ENCODE assay signal across 23 mouse cellular contexts in genomic region chr11:6117956-6118355, GRCm38 (mm10). TPM values are rescaled to one million over a fixed set of nuclear protein-coding genes. Genes with fewer than 3 reads are reported as not detected.
A peak's percentile ranks its signal among the peaks of the same experiment; 100 is the strongest.
DNase-seq lines count a peak whose midpoint lies in the region; ATAC-seq and TF ChIP-seq lines count a peak whose summit lies in the region.
"Had no signal": no experiment of that assay in that cellular context is flagged by ENCODE, and none has a peak within 500 bp of the region (broad histone marks: within the 10 kb centered on the region; RNA-seq: fewer than 3 reads in every experiment).

No protein-coding gene starts in this region.

- H3K4me2 ChIP-seq in midbrain, embryonic 11.5 days, result no peak overlapping the region
- H3K4me2 ChIP-seq in midbrain, postnatal 0 days (ENCODE audit: low read depth, low read length, poor library complexity, severe bottlenecking), result no peak overlapping the region
- H3K4me2 ChIP-seq: embryonic facial prominence, embryonic 15.5 days; heart, embryonic 13.5 days; hindbrain, embryonic 12.5 days had no signal

- no peak overlapping the region for H3K27ac ChIP-seq in midbrain, embryonic 11.5 days (ENCODE audit: low read depth, low read length)
- H3K27ac ChIP-seq in midbrain, postnatal 0 days (ENCODE audit: low read depth, low read length), result no peak overlapping the region
- H3K27ac ChIP-seq: embryonic facial prominence, embryonic 15.5 days; forebrain, embryonic 10.5 days; heart, embryonic 13.5 days; hindbrain, embryonic 12.5 days had no signal

- no peaks in the 10 kb centered on the region for H3K9me3 ChIP-seq in midbrain, embryonic 11.5 days (ENCODE audit: control insufficient read depth, low read length)
- H3K9me3 ChIP-seq in midbrain, postnatal 0 days (ENCODE audit: low read length), result no peaks in the 10 kb centered on the region
- H3K9me3 ChIP-seq: embryonic facial prominence, embryonic 15.5 days; forebrain, embryonic 10.5 days; heart, embryonic 13.5 days; hindbrain, embryonic 12.5 days had no signal

- no peaks in the 10 kb centered on the region for H3K27me3 ChIP-seq in midbrain, embryonic 11.5 days (ENCODE audit: control insufficient read depth, insufficient read depth, low read length)
- H3K27me3 ChIP-seq in midbrain, postnatal 0 days (ENCODE audit: insufficient read depth, low read length), result no peaks in the 10 kb centered on the region
- H3K27me3 ChIP-seq: CH12.LX; embryonic facial prominence, embryonic 15.5 days; heart, embryonic 13.5 days; hindbrain, embryonic 12.5 days; Patski had no signal

- no peak for ATAC-seq in midbrain, embryonic 11.5 days (ENCODE audit: low FRiP score)
- ATAC-seq in midbrain, postnatal 0 days (ENCODE audit: low FRiP score), result no peak
- ATAC-seq: activated CD4-positive, CD25-positive, alpha-beta regulatory T cell, adult 4 months; forebrain, embryonic 14.5 days; hindbrain, embryonic 16.5 days; Patski had no signal

- peaks cover 4% of the 10 kb centered on the region; the same call in 1 of the 2 replicates for H3K36me3 ChIP-seq in midbrain, embryonic 11.5 days (ENCODE audit: control insufficient read depth, insufficient read depth, low read length)
- H3K36me3 ChIP-seq in midbrain, postnatal 0 days (ENCODE audit: insufficient read depth, low read length), result peaks cover 12% of the 10 kb centered on the region

- no peak overlapping the region for H3K4me3 ChIP-seq in midbrain, embryonic 11.5 days (ENCODE audit: low read depth, low read length)
- H3K4me3 ChIP-seq in midbrain, postnatal 0 days (ENCODE audit: low read depth, low read length), result no peak overlapping the region
- H3K4me3 ChIP-seq: embryonic facial prominence, embryonic 15.5 days; erythroblast, embryonic 14.5 days; forebrain, embryonic 10.5 days; gastrocnemius, adult 2 months; heart, embryonic 13.5 days; hindbrain, embryonic 12.5 days had no signal

- peak; percentile 42 to 44 for DNase-seq in frontal cortex, postnatal 36 days (ENCODE audit: low spot score in 2 of 2)
- no peak for DNase-seq in frontal cortex, postnatal 10 days (ENCODE audit: low spot score in 2 of 2)
- peak; percentile 14 for DNase-seq in midbrain, embryonic 11.5 days (ENCODE audit: low spot score, missing footprints)
- DNase-seq in midbrain, postnatal 0 days (ENCODE audit: low spot score), result no peak
- peak; percentile 23 for DNase-seq in testis, postnatal 14 days (ENCODE audit: low spot score)
- DNase-seq in testis, postnatal 10 days (ENCODE audit: low spot score), result no peak
- DNase-seq: adrenal gland, postnatal 14 days; cerebellum, adult 18-20 months; cerebellum, postnatal 10 days; embryo, embryonic 11 days; gastrocnemius, adult 2 months; gastrocnemius, postnatal 25 days; heart, postnatal 4 days had no signal

- no peak overlapping the region for H3K9ac ChIP-seq in midbrain, embryonic 11.5 days (ENCODE audit: low read length)
- H3K9ac ChIP-seq in midbrain, postnatal 0 days (replicated peaks; ENCODE audit: low read length, poor library complexity, severe bottlenecking), result no peak overlapping the region
- H3K9ac ChIP-seq: embryonic facial prominence, embryonic 15.5 days; heart, embryonic 13.5 days; hindbrain, embryonic 12.5 days had no signal

- no peak for TF ChIP-seq CTCF in midbrain, postnatal 0 days (IDR thresholded peaks at IDR 0.05)

- no peaks in the 10 kb centered on the region for H3K4me1 ChIP-seq in midbrain, embryonic 11.5 days (ENCODE audit: control insufficient read depth, insufficient read depth, low read length)
- no peaks in the 10 kb centered on the region for H3K4me1 ChIP-seq in midbrain, postnatal 0 days (ENCODE audit: insufficient read depth, low read length)
- H3K4me1 ChIP-seq: embryonic facial prominence, embryonic 15.5 days; forebrain, embryonic 10.5 days; hindbrain, embryonic 12.5 days had no signal

- 92% methylated on average over 2 of the region's 2 CpGs for WGBS in midbrain, embryonic 11.5 days
- 94% methylated on average over 2 of the region's 2 CpGs for WGBS in midbrain, postnatal 0 days

RNA-seq across cellular contexts. Expression of gene Camk2b, which starts 51.8 kb away (rescaled TPM):
- 2.4 and 2.5 TPM in 2 replicates for polyA plus RNA-seq in midbrain, embryonic 11.5 days (2014; fragmentation: Nextera tagmentation; extraction: Ambion mirVana)
- 195 and 225 TPM in 2 replicates for total RNA-seq in midbrain, postnatal 0 days (2014; rRNA removed)
- polyA plus RNA-seq in midbrain, postnatal 0 days (2015; fragmentation: Nextera tagmentation; extraction: Ambion mirVana), result 199 and 208 TPM in 2 replicates
- polyA plus RNA-seq: erythroblast, embryonic 14.5 days had no signal

Comparison
In these comparisons a context has a peak if more than half of its experiments do, and no peak if none do; other contexts are left out.
1. DNase-seq: peak in frontal cortex, postnatal 36 days (2 of 2), midbrain, embryonic 11.5 days (single experiment) and testis, postnatal 14 days (single experiment); none in frontal cortex, postnatal 10 days (0 of 2), midbrain, postnatal 0 days (single experiment) and testis, postnatal 10 days (single experiment).
2. RNA of gene Camk2b, which starts 51.8 kb away (polyA plus RNA-seq): 199 to 208 TPM in midbrain, postnatal 0 days; 2.4 to 2.5 TPM in midbrain, embryonic 11.5 days; every median in the first group is over 10 times any median in the second.